Mouse (Mus musculus) forebrain, embryonic 12.5 days (tissue): ENCODE measurements around the gene Gm10295. TPM values are rescaled to one million over a fixed set of nuclear protein-coding genes. Genes with fewer than 3 reads are reported as not detected.

Source experiments
- ATAC-seq: fragments of 200-750 bp; cut with Nextera tagmentation; 2 replicates; pipeline ENCODE4 v1.8.0; 2017; ENCODE audit warnings: moderate TSS enrichment; ENCODE audit not compliant: low FRiP score
- H3K27ac ChIP-seq: fragments of 300-500 bp; sonication (generic); 2 replicates; pipeline ENCODE4 v1.5.1; 2016; ENCODE audit warnings: mild to moderate bottlenecking
- H3K27me3 ChIP-seq: fragments of 300-500 bp; sonication (generic); 2 replicates; pipeline ENCODE4 v1.6.1; 2016; ENCODE audit warnings: mild to moderate bottlenecking
- H3K36me3 ChIP-seq: fragments of 300-500 bp; sonication (generic); replicated peaks from 2 replicates; pipeline ENCODE4 v1.6.1; 2016; ENCODE audit warnings: mild to moderate bottlenecking
- H3K4me1 ChIP-seq: fragments of 300-500 bp; sonication (generic); 2 replicates; pipeline ENCODE4 v1.6.1; 2016
- H3K4me2 ChIP-seq: fragments of 300-500 bp; sonication (generic); 2 replicates; pipeline ENCODE4 v1.6.1; 2016; ENCODE audit warnings: mild to moderate bottlenecking, moderate library complexity
- H3K4me3 ChIP-seq: fragments of 300-500 bp; sonication (generic); replicated peaks from 2 replicates; pipeline ENCODE4 v1.5.1; 2016; ENCODE audit warnings: mild to moderate bottlenecking
- H3K9ac ChIP-seq: fragments of 300-500 bp; sonication (generic); 2 replicates; pipeline ENCODE4 v1.6.1; 2016; ENCODE audit warnings: mild to moderate bottlenecking
- H3K9me3 ChIP-seq: fragments of 300-500 bp; sonication (generic); 2 replicates; pipeline ENCODE4 v1.6.1; 2016
- WGBS: fragments of 180-500 bp; shearing (Covaris S2); methylation state at CpG from one replicate; pipeline ENCODE4 v1.1.7; 2016; 5-methylcytosine and 5-hydroxymethylcytosine counted together
- polyA plus RNA-seq: library from polyadenylated mRNA; unstranded; fragments of >200 nt; fragmentation: Nextera tagmentation; extraction: Ambion mirVana; gene quantifications from 2 replicates; pipeline ENCODE4 v1.2.1, GENCODE M21; 2016

The Gm10295 gene
- polyA plus RNA-seq, 1 experiment from 2014 or later, result not detected

DNA sequence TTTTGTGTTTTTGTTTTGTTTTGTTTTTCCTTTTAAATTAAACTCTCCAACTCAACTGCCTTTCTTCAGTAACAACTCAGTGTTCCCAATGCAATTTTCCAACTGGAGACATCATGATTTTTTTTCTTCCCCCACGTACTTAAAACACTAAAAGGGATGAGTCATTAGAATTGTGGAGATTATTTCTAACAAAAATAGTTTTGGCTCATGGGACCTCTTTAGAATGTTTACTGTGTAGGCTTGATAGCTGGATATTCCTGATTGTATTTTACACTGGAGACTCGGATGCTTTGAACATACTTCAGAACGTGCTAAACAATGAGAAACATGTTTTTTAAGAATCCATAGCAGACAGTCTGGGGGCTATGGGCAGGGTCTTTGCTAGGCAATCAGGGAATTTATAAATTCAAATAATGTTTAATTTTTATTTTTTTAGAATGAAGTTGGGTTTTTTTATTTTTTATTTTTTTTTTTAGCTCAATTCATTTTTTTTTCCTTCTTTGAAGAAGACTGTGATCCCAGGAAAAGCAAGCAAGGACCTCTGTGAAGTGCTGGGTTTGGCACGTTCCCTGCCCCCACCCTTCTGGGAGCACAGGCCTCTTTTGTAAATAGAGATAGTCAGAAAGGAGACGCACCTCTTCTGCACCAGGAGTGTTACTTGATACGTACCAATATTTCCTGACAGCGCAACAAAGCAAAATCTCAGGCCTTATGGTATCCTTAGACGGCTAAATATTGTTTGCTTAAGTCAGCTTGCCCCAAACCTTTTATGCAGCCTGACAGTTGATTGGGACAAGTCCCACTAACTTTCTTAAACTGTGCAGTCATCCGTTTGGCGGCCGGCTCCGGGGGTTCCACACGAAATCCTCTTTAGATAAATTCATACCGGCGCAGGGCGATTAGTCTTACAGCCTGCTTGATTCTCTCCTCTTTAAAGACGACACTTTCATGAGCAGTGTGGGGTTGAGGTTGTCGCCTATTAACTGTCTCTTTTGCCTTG, 28.8 kb upstream of the Gm10295 start:
- peaks cover 49% of the 10 kb centered on the region for H3K4me1 ChIP-seq
- H3K36me3 ChIP-seq, result no peaks in the 10 kb centered on the region
- H3K4me3 ChIP-seq, result no peak overlapping the region
- H3K27ac ChIP-seq, result peak overlapping the region; percentile 63
- H3K27me3 ChIP-seq, result peaks cover 41% of the 10 kb centered on the region
- ATAC-seq, result no peak
- peak overlapping the region; percentile 18 for H3K4me2 ChIP-seq
- H3K9ac ChIP-seq, result no peak overlapping the region
- H3K9me3 ChIP-seq, result no peaks in the 10 kb centered on the region
- 6% methylated on average over 18 of the region's 18 CpGs for WGBS

DNA sequence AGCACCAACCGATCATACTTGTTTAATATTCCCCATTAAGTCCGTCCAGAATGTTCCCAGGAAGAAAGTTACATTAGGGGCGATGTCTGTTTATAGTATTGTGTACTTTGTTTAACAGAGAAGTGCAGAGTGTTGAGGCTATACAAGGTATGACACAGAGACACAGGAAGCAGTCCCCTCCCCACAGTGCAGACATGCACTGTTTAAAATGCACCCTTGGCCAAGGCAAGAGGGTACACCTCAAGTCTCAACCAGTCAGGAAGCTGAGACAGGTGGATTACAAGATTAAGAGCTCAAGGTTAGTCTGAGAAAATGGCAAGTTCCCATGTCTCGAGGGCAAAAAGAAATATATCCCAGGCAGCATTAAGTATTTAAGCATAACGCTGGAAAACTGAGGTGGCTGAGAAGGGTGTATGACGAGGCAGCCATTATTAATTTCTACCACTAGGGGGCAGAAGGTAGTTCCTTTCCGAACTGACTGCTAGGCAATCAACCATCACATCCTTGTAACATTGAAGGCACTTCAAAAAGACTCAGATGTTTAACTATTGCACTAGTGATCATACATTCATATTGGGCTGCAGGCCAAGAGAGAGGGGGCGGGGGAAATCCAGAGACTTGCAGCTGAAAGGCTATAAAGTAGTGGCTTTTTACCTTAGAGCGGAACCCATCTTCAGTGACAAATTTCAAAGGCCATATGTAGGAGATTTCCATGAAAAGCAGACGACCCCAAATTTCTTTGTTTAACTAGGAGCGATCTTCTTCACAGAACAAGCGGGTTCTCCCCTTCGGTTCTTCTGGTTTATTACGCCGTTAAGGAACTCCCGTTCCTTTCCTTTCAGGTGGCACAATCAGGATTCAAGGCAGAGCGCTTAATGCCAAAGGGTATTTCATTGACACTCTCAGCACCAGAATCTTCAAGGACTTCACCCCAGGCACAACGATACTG, 27.8 kb upstream of the Gm10295 start:
- peak; percentile 40; the same call in 1 of the 2 replicates for ATAC-seq
- Histone ChIP-seq H3K27me3 (peaks cover 33% of the 10 kb centered on the region), H3K4me3 (no peak overlapping the region), H3K27ac (peak overlapping the region; percentile 63; the same call in 1 of the 2 replicates), H3K36me3 (no peaks in the 10 kb centered on the region), H3K4me1 (peaks cover 40% of the 10 kb centered on the region), H3K9ac (no peak overlapping the region), H3K9me3 (no peaks in the 10 kb centered on the region), H3K4me2 (no peak overlapping the region)
- 47% methylated on average over 18 of the region's 18 CpGs for WGBS

GRCm38 (mm10) chr7:71377983-71378382, 26.7 kb upstream of the Gm10295 start:
- H3K27ac ChIP-seq, result peak overlapping the region; percentile 20; the same call in 1 of the 2 replicates
- no peak overlapping the region for H3K4me2 ChIP-seq
- peaks cover 35% of the 10 kb centered on the region for H3K27me3 ChIP-seq
- 58% methylated on average over 6 of the region's 6 CpGs for WGBS
- no peak for ATAC-seq
- H3K36me3 ChIP-seq, result no peaks in the 10 kb centered on the region
- H3K4me3 ChIP-seq, result no peak overlapping the region
- H3K9ac ChIP-seq, result no peak overlapping the region
- no peaks in the 10 kb centered on the region for H3K9me3 ChIP-seq
- peaks cover 30% of the 10 kb centered on the region for H3K4me1 ChIP-seq

DNA sequence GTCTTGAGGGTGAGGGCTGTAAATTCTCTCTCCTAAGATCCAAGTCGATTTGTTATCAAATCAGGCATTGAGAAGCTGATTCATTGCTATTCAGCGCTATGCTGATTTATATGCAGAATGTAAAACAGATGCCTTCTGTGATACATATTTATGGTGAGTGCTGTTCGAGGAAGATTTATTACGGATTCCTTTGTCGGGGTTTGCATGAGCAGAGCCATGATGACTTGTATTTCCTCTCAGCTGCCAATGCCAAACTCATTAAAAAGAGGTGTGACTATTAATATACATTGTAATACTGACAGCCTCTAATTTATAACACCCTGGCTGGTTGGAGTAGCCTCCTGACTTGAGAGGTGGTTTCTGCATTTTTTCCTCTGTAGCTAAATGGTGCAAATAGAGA, 22.8 kb upstream of the Gm10295 start:
- Histone ChIP-seq H3K9ac (no peak overlapping the region), H3K9me3 (no peaks in the 10 kb centered on the region), H3K4me1 (peaks cover 5% of the 10 kb centered on the region; the same call in 1 of the 2 replicates), H3K27me3 (peaks cover 15% of the 10 kb centered on the region; the same call in 1 of the 2 replicates), H3K27ac (no peak overlapping the region), H3K4me2 (no peak overlapping the region), H3K36me3 (no peaks in the 10 kb centered on the region), H3K4me3 (no peak overlapping the region)
- ATAC-seq, result peak; percentile 11; the same call in 1 of the 2 replicates
- WGBS, result 65% methylated on average over 5 of the region's 5 CpGs

DNA sequence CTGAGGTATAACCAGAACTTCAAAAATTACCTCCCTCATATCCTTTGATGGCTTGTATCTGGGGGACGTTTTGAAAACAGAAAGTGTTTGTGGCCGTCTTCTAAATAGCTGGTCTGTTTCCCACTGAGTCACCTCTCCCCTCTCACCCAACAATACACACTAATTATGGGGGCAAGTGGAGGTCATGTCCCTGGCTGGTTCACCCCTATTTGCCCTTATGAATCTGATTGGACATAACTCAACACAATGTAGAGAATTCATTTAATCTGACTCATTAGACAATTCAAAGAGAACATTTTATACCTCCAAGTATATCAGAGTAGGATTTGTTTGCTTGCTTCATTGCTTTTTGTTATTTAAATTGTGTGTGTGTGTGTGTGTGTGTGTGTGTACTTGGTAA, 20.6 kb upstream of the Gm10295 start:
- Histone ChIP-seq H3K27ac (no peak overlapping the region), H3K4me3 (no peak overlapping the region), H3K4me2 (no peak overlapping the region), H3K36me3 (no peaks in the 10 kb centered on the region), H3K9ac (no peak overlapping the region), H3K9me3 (no peaks in the 10 kb centered on the region), H3K4me1 (no peaks in the 10 kb centered on the region), H3K27me3 (peaks cover 5% of the 10 kb centered on the region; the same call in 1 of the 2 replicates)
- no peak for ATAC-seq
- WGBS, result 12% methylated on average over 2 of the region's 2 CpGs

DNA sequence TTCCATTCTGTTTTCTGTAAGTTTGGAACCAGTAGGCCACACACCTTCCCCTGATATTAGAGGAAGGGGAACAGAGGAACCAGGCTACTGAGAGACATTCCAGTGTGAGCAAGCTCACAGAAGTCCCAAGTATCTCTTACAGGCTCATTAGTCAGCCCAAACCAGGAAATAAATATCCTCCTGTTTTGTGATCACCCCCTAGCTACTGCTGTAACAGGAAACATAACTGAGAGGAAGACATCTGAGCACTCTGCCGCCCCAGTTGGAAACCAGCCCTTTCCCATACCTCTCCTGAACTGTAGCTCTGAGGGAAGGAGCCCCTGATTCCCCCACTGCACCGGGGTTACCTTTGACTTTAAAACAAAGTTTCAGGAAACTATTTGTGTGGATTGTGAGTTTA, 19.5 kb upstream of the Gm10295 start:
- Histone ChIP-seq H3K9me3 (no peaks in the 10 kb centered on the region), H3K27ac (no peak overlapping the region), H3K27me3 (0 out of 2 replicates have a peak, but pooled peaks cover 3% of the 10 kb centered on the region), H3K4me2 (no peak overlapping the region), H3K9ac (no peak overlapping the region), H3K36me3 (no peaks in the 10 kb centered on the region), H3K4me3 (no peak overlapping the region), H3K4me1 (no peaks in the 10 kb centered on the region)
- WGBS, result 71% methylated on average over 2 of the region's 2 CpGs
- no peak for ATAC-seq

DNA sequence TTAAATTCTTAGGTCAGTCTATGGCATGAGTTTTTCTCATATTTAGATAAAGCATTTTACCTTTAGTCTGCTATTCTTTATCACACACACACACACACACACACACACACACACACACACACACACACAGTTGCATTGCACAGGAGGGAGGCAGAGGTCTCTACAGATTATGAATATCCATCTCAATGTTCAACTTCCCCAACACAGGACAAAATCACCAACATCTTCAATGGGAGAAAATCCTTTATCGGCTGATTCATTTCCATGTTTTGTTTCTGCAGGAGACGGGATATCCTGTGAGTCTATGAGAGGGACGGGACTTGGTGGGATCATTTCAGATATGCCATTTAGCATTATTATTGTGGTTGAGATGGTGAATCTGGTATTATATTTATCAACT, 18.8 kb upstream of the Gm10295 start:
- H3K36me3 ChIP-seq, result no peaks in the 10 kb centered on the region
- H3K27ac ChIP-seq, result no peak overlapping the region
- no peak overlapping the region for H3K9ac ChIP-seq
- no peak overlapping the region for H3K4me3 ChIP-seq
- H3K4me2 ChIP-seq, result no peak overlapping the region
- no peaks in the 10 kb centered on the region for H3K4me1 ChIP-seq
- WGBS, result 86% methylated on average over 3 of the region's 3 CpGs
- H3K27me3 ChIP-seq, result 0 out of 2 replicates have a peak, but pooled peaks cover 3% of the 10 kb centered on the region
- H3K9me3 ChIP-seq, result no peaks in the 10 kb centered on the region
- ATAC-seq, result no peak

DNA sequence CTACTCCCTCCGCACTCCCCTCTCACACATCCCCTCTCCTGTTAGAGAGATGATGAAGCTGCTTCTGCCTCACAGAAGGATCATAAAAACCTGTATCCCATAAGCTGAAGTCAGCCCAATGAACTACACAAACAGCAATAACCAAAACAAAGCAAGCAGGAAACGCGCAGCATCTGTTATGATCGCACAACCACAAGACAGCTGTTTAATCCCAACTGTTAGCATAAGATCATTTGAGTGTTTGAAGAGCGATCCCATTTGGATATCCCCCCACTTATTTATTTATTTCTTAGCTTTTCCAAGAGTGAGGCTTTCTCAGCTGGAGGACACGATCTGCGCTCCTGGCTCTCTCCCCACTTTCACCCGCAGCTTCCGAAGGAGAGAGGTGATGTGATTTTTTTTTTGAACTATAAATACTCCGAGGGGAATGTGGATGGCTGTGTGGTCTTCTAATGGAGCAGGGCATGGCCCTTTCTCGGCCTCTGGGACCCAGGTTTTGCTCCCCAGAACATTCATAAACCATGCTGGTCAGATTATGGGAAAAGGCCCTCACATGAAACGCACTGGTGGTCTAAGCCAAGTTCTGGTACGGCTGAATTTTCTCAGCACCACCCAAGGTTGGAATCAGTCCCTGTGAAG, 17.4 kb upstream of the Gm10295 start:
- Histone ChIP-seq H3K4me2 (no peak overlapping the region), H3K9me3 (no peaks in the 10 kb centered on the region), H3K36me3 (no peaks in the 10 kb centered on the region), H3K4me3 (no peak overlapping the region), H3K4me1 (no peaks in the 10 kb centered on the region), H3K9ac (no peak overlapping the region), H3K27me3 (no peaks in the 10 kb centered on the region), H3K27ac (no peak overlapping the region)
- ATAC-seq, result no peak
- 92% methylated on average over 13 of the region's 13 CpGs for WGBS

GRCm38 (mm10) chr7:71355596-71355995, 4.3 kb upstream of the Gm10295 start:
- 90% methylated on average over 5 of the region's 5 CpGs for WGBS
- Histone ChIP-seq H3K36me3 (no peaks in the 10 kb centered on the region), H3K4me2 (no peak overlapping the region), H3K4me1 (peaks cover 4% of the 10 kb centered on the region; the same call in 1 of the 2 replicates), H3K27me3 (peaks cover 3% of the 10 kb centered on the region; the same call in 1 of the 2 replicates), H3K9ac (no peak overlapping the region), H3K4me3 (no peak overlapping the region), H3K9me3 (no peaks in the 10 kb centered on the region), H3K27ac (no peak overlapping the region)
- no peak for ATAC-seq

- Histone ChIP-seq H3K27ac (no peak overlapping the region), H3K36me3 (no peaks in the 10 kb centered on the region), H3K27me3 (peaks cover 3% of the 10 kb centered on the region; the same call in 1 of the 2 replicates), H3K4me3 (no peak overlapping the region), H3K9me3 (no peaks in the 10 kb centered on the region), H3K4me2 (no peak overlapping the region), H3K4me1 (peaks cover 4% of the 10 kb centered on the region; the same call in 1 of the 2 replicates), H3K9ac (no peak overlapping the region)
- no peak for ATAC-seq
- 91% methylated on average over 9 of the region's 9 CpGs for WGBS
Observed at GRCm38 (mm10) chr7:71348922-71349321, 2.4 kb downstream of the Gm10295 start.

- H3K9ac ChIP-seq, result no peak overlapping the region
- 88% methylated on average over 11 of the region's 11 CpGs for WGBS
- H3K27me3 ChIP-seq, result no peaks in the 10 kb centered on the region
- no peaks in the 10 kb centered on the region for H3K36me3 ChIP-seq
- ATAC-seq, result no peak
- H3K4me2 ChIP-seq, result no peak overlapping the region
- no peaks in the 10 kb centered on the region for H3K4me1 ChIP-seq
- H3K4me3 ChIP-seq, result no peak overlapping the region
- H3K27ac ChIP-seq, result no peak overlapping the region
- H3K9me3 ChIP-seq, result no peaks in the 10 kb centered on the region
Observed at GRCm38 (mm10) chr7:71324919-71325583, 26.2 kb downstream of the Gm10295 start.
